Mouse (Mus musculus) MEL (cell line): ENCODE measurements around the gene Nek8. TPM values are rescaled to one million over a fixed set of nuclear protein-coding genes. Genes with fewer than 3 reads are reported as not detected.

Experiments used
- DNase-seq: peaks from one replicate; pipeline ENCODE4 v3.0.0; 2011; ENCODE audit warnings: low read depth, low spot score
- H3K27ac ChIP-seq: 2 replicates; pipeline ENCODE4 v1.5.1; 2012; ENCODE audit warnings: low read depth, mild to moderate bottlenecking, control low read depth, low read length, moderate library complexity; ENCODE audit not compliant: control insufficient read depth
- H3K27me3 ChIP-seq, 2 experiments: fragments of 150-350 bp in 1 of 2; sonication (generic) in 1 of 2; 2 replicates each; pipeline ENCODE4 v1.6.1; 2012; ENCODE audit warnings: low read length in 2 of 2, mild to moderate bottlenecking in 2 of 2, improper control_type of control experiment in 1 of 2, moderate library complexity in 1 of 2; ENCODE audit not compliant: insufficient read depth in 2 of 2, control insufficient read depth in 1 of 2
- H3K36me3 ChIP-seq, 2 experiments: 2 replicates each; pipeline ENCODE4 v1.6.1; 2012 to 2014; ENCODE audit warnings: low read length in 2 of 2, improper control_type of control experiment in 1 of 2, inconsistent platforms in 1 of 2, mild to moderate bottlenecking in 1 of 2; ENCODE audit not compliant: insufficient read depth in 2 of 2, control insufficient read depth in 1 of 2
- H3K4me1 ChIP-seq, 2 experiments: fragments of 150-350 bp in 1 of 2; sonication (generic) in 1 of 2; 2 replicates each; pipeline ENCODE4 v1.6.1; 2012; ENCODE audit warnings: low read length in 2 of 2, improper control_type of control experiment in 1 of 2, mild to moderate bottlenecking in 1 of 2; ENCODE audit not compliant: insufficient read depth in 2 of 2, control insufficient read depth in 1 of 2
- H3K4me3 ChIP-seq, 2 experiments: fragments of 150-350 bp in 1 of 2; sonication (generic) in 1 of 2; 2 replicates each; pipeline ENCODE4 v1.5.1; 2012; ENCODE audit warnings: low read depth in 2 of 2, low read length in 2 of 2, mild to moderate bottlenecking in 2 of 2, moderate library complexity in 2 of 2, control low read depth in 1 of 2, improper control_type of control experiment in 1 of 2; ENCODE audit not compliant: control insufficient read depth in 1 of 2, insufficient read depth in 1 of 2
- H3K79me2 ChIP-seq: 2 replicates; pipeline ENCODE4 v1.6.1; 2012; ENCODE audit warnings: mild to moderate bottlenecking, low read length, moderate library complexity; ENCODE audit not compliant: control insufficient read depth, poor library complexity, insufficient read depth
- H3K9ac ChIP-seq: 2 replicates; pipeline ENCODE4 v1.6.1; 2012; ENCODE audit warnings: low read depth, mild to moderate bottlenecking, control low read depth, low read length, moderate library complexity; ENCODE audit not compliant: control insufficient read depth, poor library complexity, severe bottlenecking
- H3K9me3 ChIP-seq: fragments of 150-350 bp; sonication (generic); replicated peaks from 2 replicates; pipeline ENCODE4 v1.6.1; 2012; ENCODE audit warnings: mild to moderate bottlenecking, low read length, improper control_type of control experiment, moderate library complexity; ENCODE audit not compliant: insufficient read depth
- EP300 ChIP-seq, 2 experiments: IDR thresholded peaks; 2 replicates each; pipeline ENCODE4 v1.6.1; 2011; ENCODE audit warnings: improper control_type of control experiment in 2 of 2, low read length in 2 of 2, low read depth in 1 of 2, mild to moderate bottlenecking in 1 of 2
- ETS1 ChIP-seq: IDR thresholded peaks from 2 replicates; pipeline ENCODE4 v1.6.1; 2012; ENCODE audit warnings: low read depth, mild to moderate bottlenecking, inconsistent platforms, low read length, improper control_type of control experiment, moderate library complexity
- GABPA ChIP-seq: IDR thresholded peaks from 2 replicates; pipeline ENCODE4 v1.6.1; 2012; ENCODE audit warnings: low read depth, mild to moderate bottlenecking, inconsistent platforms, low read length, improper control_type of control experiment, moderate library complexity
- GATA1 ChIP-seq: IDR thresholded peaks from 2 replicates; pipeline ENCODE4 v1.6.1; 2011; ENCODE audit warnings: low read depth, low read length, improper control_type of control experiment
- MAFK ChIP-seq: IDR thresholded peaks from 2 replicates; pipeline ENCODE4 v1.6.1; 2011; ENCODE audit warnings: low read depth, mild to moderate bottlenecking, low read length, improper control_type of control experiment, borderline replicate concordance
- MXI1 ChIP-seq: IDR thresholded peaks from 2 replicates; pipeline ENCODE4 v1.6.1; 2011; ENCODE audit warnings: mild to moderate bottlenecking, low read depth, low read length, improper control_type of control experiment
- MYB ChIP-seq: IDR thresholded peaks from 2 replicates; pipeline ENCODE4 v1.6.1; 2011; ENCODE audit warnings: mild to moderate bottlenecking, low read depth, low read length, improper control_type of control experiment
- MYC ChIP-seq: IDR thresholded peaks from 2 replicates; pipeline ENCODE4 v1.6.1; 2011; ENCODE audit warnings: low read depth, mild to moderate bottlenecking, low read length, improper control_type of control experiment, moderate library complexity
- NRF1 ChIP-seq: IDR thresholded peaks from 2 replicates; pipeline ENCODE4 v1.6.1; 2014; ENCODE audit warnings: low read depth, mild to moderate bottlenecking, inconsistent platforms, low read length, improper control_type of control experiment, moderate library complexity; ENCODE audit not compliant: poor library complexity, insufficient read depth, severe bottlenecking
- RCOR1 ChIP-seq: IDR thresholded peaks from 2 replicates; pipeline ENCODE4 v1.6.1; 2012; ENCODE audit warnings: low read depth, mild to moderate bottlenecking, inconsistent platforms, low read length, improper control_type of control experiment
- SIN3A ChIP-seq: IDR thresholded peaks from 2 replicates; pipeline ENCODE4 v1.6.1; 2012; ENCODE audit warnings: low read length, improper control_type of control experiment, inconsistent platforms
- TAL1 ChIP-seq: IDR thresholded peaks from 2 replicates; pipeline ENCODE4 v1.6.1; 2012; ENCODE audit warnings: mild to moderate bottlenecking, inconsistent platforms, low read length, moderate library complexity, mixed read lengths
- TCF12 ChIP-seq: IDR thresholded peaks from 2 replicates; pipeline ENCODE4 v1.6.1; 2014; ENCODE audit warnings: low read depth, mild to moderate bottlenecking, inconsistent platforms, low read length, improper control_type of control experiment, moderate library complexity
- USF2 ChIP-seq, 2 experiments: IDR thresholded peaks; 2 replicates each; pipeline ENCODE4 v1.6.1; 2011 to 2012; ENCODE audit warnings: improper control_type of control experiment in 2 of 2, low read length in 2 of 2, borderline replicate concordance in 1 of 2, inconsistent platforms in 1 of 2, low read depth in 1 of 2, mild to moderate bottlenecking in 1 of 2; ENCODE audit not compliant: insufficient read depth in 1 of 2
- ZC3H11A ChIP-seq: IDR thresholded peaks from 2 replicates; pipeline ENCODE4 v1.6.1; 2012; ENCODE audit warnings: low read depth, mild to moderate bottlenecking, inconsistent platforms, low read length, improper control_type of control experiment
- ZKSCAN1 ChIP-seq: IDR thresholded peaks from 2 replicates; pipeline ENCODE4 v1.6.1; 2012; ENCODE audit warnings: low read depth, mild to moderate bottlenecking, inconsistent platforms, low read length, improper control_type of control experiment, moderate library complexity
- ZNF384 ChIP-seq: IDR thresholded peaks from 2 replicates; pipeline ENCODE4 v1.6.1; 2012; ENCODE audit warnings: low read depth, mild to moderate bottlenecking, inconsistent platforms, low read length, improper control_type of control experiment
- polyA plus RNA-seq, 2 experiments: library from polyadenylated mRNA; stranded (reverse) in 1 of 2; unstranded in 1 of 2; fragments of >175 nt in 1 of 2; fragments of >200 nt in 1 of 2; gene quantifications; 2 replicates each; pipeline versions ENCODE4 v1.2.1 to v1.2.4; 2012; ENCODE audit warnings: low replicate concordance in 2 of 2, low read depth in 1 of 2; ENCODE audit not compliant: insufficient read length in 2 of 2, insufficient read depth in 1 of 2, missing spikeins in 1 of 2
- total RNA-seq: library from RNA; depleted of rRNA; stranded (reverse); fragments of 300-350 nt; gene quantifications from 2 replicates; pipeline ENCODE4 v1.2.3, GENCODE M21; 2012

Nek8 gene
- total and polyA plus RNA-seq, 3 experiments, result 7.5 to 10.1 TPM; not detected in 1

DNA sequence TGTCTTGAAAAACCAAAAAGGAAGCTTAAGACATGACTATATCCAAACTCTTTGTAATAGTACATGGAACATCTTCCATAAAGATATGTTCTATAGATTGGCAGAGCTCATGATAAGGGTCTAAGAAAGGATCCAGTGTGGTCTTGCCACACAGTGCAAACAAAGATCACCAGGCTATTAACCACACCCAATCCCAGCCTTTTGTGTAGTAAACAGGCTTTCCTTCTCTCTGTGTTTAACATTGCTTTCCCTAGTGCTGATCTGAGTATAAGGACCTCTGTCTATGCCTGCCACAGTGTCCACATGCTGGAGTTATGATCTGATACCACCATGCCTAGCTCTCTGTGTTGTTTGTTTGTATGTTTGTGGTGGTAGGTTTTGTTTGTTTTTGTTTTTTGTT is 52.7 kb downstream of the Nek8 start:
- no peaks in the 10 kb centered on the region for H3K27me3 ChIP-seq
- no peak overlapping the region for H3K4me3 ChIP-seq
- peaks cover 29 to 44% of the 10 kb centered on the region in 2 experiments for H3K4me1 ChIP-seq
- DNase-seq, result no peak
- H3K27ac ChIP-seq, result no peak overlapping the region
- TF ChIP-seq GATA1 (0 out of 2 replicates have a peak, but pooled peaks have one; percentile 4), MYC (no peak), TCF12 (no peak), SIN3A (peak; percentile 21; the same call in 1 of the 2 replicates)
- TF ChIP-seq, all 39 proteins: peak for 2
- Histone ChIP-seq H3K79me2 (peaks cover 11% of the 10 kb centered on the region; the same call in 1 of the 2 replicates), H3K36me3 (peaks cover 0 to 57% of the 10 kb centered on the region in 2 experiments; a peak in 2 of 4 replicates), H3K9me3 (no peaks in the 10 kb centered on the region), H3K9ac (no peak overlapping the region)

- H3K36me3 ChIP-seq, result peaks cover 0 to 57% of the 10 kb centered on the region in 2 experiments; a peak in 2 of 4 replicates
- H3K79me2 ChIP-seq, result peaks cover 11% of the 10 kb centered on the region; the same call in 1 of the 2 replicates
- no peak overlapping the region for H3K9ac ChIP-seq
- H3K9me3 ChIP-seq, result no peaks in the 10 kb centered on the region
- H3K27ac ChIP-seq, result peak overlapping the region; percentile 53
- H3K4me3 ChIP-seq, result no peak overlapping the region
- peaks cover 29 to 48% of the 10 kb centered on the region in 2 experiments for H3K4me1 ChIP-seq
- TF ChIP-seq TCF12 (peak; percentile 89), MXI1 (no peak), NRF1 (no peak), RCOR1 (peak; percentile 69; the same call in 1 of the 2 replicates), ETS1 (peak; percentile 68; the same call in 1 of the 2 replicates), EP300 (IDR thresholded peaks at IDR 0.05; ENCODE audit: low read depth in 1 of 2, low read length in 2 of 2) (peak; percentile 93 to 94), ZC3H11A (no peak), USF2 (IDR thresholded peaks at IDR 0.05; ENCODE audit: borderline replicate concordance in 1 of 2, insufficient read depth in 1 of 2, low read depth in 1 of 2, low read length in 2 of 2) (no peak), MAFK (no peak), MYB (peak; percentile 90), GABPA (no peak), TAL1 (peak; percentile 80), GATA1 (peak; percentile 91), ZNF384 (peak; percentile 99), ZKSCAN1 (peak; percentile 40; the same call in 1 of the 2 replicates)
- no peaks in the 10 kb centered on the region for H3K27me3 ChIP-seq
- DNase-seq, result peak; percentile 69
Observed at GRCm38 (mm10) chr11:78122815-78123214, 53.7 kb downstream of the Nek8 start.
